Mouse (Mus musculus): ENCODE data around the gene Dnajc6.

GRCm38 (mm10) chr4:101682620-101683019, 186.2 kb downstream of the Dnajc6 start:
- TF ChIP-seq GATA1 (IDR thresholded peaks at IDR 0.05; ENCODE audit: borderline replicate concordance, low read length) = no peak
- TF ChIP-seq FLI1 (IDR thresholded peaks at IDR 0.05; ENCODE audit: low read length) = no peak

Data from megakaryocyte, embryonic 14.5 days (primary cell).